Mouse (Mus musculus): ENCODE data around the gene Olfr815. TPM values are rescaled to one million over a fixed set of nuclear protein-coding genes. Genes with fewer than 3 reads are reported as not detected.

Gene Olfr815
- not detected in 2 replicates for total RNA-seq (2023)

GRCm38 (mm10) chr10:129905767-129906166, at the start of gene Olfr815:
Gene Olfr815 (minus strand): TSS chr10:129905867.

GRCm38 (mm10) chr10:129949000-129949399, 43.3 kb upstream of the Olfr815 start, which contains the start of gene Olfr818:
Gene Olfr818 (minus strand): TSS chr10:129949100.

GRCm38 (mm10) chr10:129915497-129915896, 9.8 kb upstream of the Olfr815 start, which contains the start of gene Olfr816:
Gene Olfr816 (minus strand): TSS chr10:129915597.

GRCm38 (mm10) chr10:129879751-129880150, 25.9 kb downstream of the Olfr815 start, which contains the start of gene Olfr814:
Gene Olfr814 (minus strand): TSS chr10:129879851.

GRCm38 (mm10) chr10:129855067-129855466, 50.6 kb downstream of the Olfr815 start, which contains the start of gene Olfr813:
Gene Olfr813 (plus strand): TSS chr10:129855367.

Other genes starting within 250 kb of the Olfr815 start
- gene Olfr800, start 248.2 kb downstream of the Olfr815 start, total RNA-seq (2023) = not detected in 2 replicates
- not detected in 2 replicates for gene Olfr801, start 232.0 kb downstream of the Olfr815 start, total RNA-seq (2023)
- not detected in 2 replicates for gene Olfr802, start 217.7 kb downstream of the Olfr815 start, total RNA-seq (2023)
- gene Olfr803, start 211.6 kb downstream of the Olfr815 start, total RNA-seq (2023) = not detected in 2 replicates
- not detected in 2 replicates for gene Olfr804, start 202.7 kb downstream of the Olfr815 start, total RNA-seq (2023)
- gene Olfr805, start 176.5 kb downstream of the Olfr815 start, total RNA-seq (2023) = not detected in 2 replicates
- not detected in 2 replicates for gene Olfr806, start 163.9 kb downstream of the Olfr815 start, total RNA-seq (2023)
- gene Olfr807, start 148.1 kb downstream of the Olfr815 start, total RNA-seq (2023) = not detected in 2 replicates
- not detected in 2 replicates for gene Olfr808, start 140.4 kb downstream of the Olfr815 start, total RNA-seq (2023)
- gene Olfr809, start 131.2 kb downstream of the Olfr815 start, total RNA-seq (2023) = not detected in 2 replicates
- gene Olfr810, start 111.0 kb downstream of the Olfr815 start, total RNA-seq (2023) = not detected in 2 replicates
- gene Olfr811, start 101.5 kb downstream of the Olfr815 start, total RNA-seq (2023) = not detected in 2 replicates
- gene Olfr812, start 59.8 kb downstream of the Olfr815 start, total RNA-seq (2023) = not detected in 2 replicates
- not detected in 2 replicates for gene Olfr813, start 50.5 kb downstream of the Olfr815 start, total RNA-seq (2023)
- gene Olfr814, start 26.0 kb downstream of the Olfr815 start, total RNA-seq (2023) = not detected in 2 replicates
- not detected in 2 replicates for gene Olfr816, start 9.7 kb upstream of the Olfr815 start, total RNA-seq (2023)
- gene Olfr818, start 43.2 kb upstream of the Olfr815 start, total RNA-seq (2023) = not detected in 2 replicates
- not detected in 2 replicates for gene Olfr819, start 61.4 kb upstream of the Olfr815 start, total RNA-seq (2023)
- gene Olfr247, start 70.3 kb upstream of the Olfr815 start, total RNA-seq (2023) = not detected in 2 replicates
- not detected in 2 replicates for gene Gm10310, start 79.2 kb upstream of the Olfr815 start, total RNA-seq (2023)
- gene Olfr820, start 106.8 kb upstream of the Olfr815 start, total RNA-seq (2023) = not detected in 2 replicates
- not detected in 2 replicates for gene Olfr821, start 124.5 kb upstream of the Olfr815 start, total RNA-seq (2023)
- gene Olfr822, start 165.3 kb upstream of the Olfr815 start, total RNA-seq (2023) = not detected in 2 replicates
- gene Olfr823, start 209.5 kb upstream of the Olfr815 start, total RNA-seq (2023) = not detected in 2 replicates
- not detected in 2 replicates for gene Olfr824, start 224.1 kb upstream of the Olfr815 start, total RNA-seq (2023)